ENCODE assay signal across 12 mouse cellular contexts in the genomic region with DNA sequence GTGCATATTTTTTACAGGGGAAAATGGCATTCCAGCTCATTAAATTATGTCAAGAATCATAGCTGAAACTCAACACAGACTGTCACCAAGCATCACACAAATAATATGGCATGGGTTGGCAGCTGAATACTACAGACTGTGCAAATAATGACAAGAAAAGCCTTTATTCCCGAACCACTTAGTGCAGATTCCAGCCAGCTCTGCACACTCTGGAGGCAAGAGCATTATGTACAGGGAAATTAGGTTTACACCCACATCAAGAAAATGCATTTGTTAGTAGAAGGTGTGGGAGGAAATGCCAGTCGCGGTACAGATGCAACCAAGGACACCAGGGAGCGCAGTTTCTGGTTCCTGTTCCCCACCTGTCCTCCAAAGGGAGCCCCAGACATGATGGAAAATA.
DNase-seq lines count a peak whose midpoint lies in the region; ATAC-seq and TF ChIP-seq lines count a peak whose summit lies in the region.
"Had no signal": no experiment of that assay in that cellular context is flagged by ENCODE, and none has a peak within 500 bp of the region (broad histone marks: within the 10 kb centered on the region; RNA-seq: fewer than 3 reads in every experiment).

No protein-coding gene starts in this region.

- WGBS in forebrain, embryonic 12.5 days: 41% methylated on average over 4 of the region's 4 CpGs
- WGBS in midbrain, embryonic 14.5 days: 53% methylated on average over 4 of the region's 4 CpGs

- peak; percentile 85 for ATAC-seq in forebrain, embryonic 12.5 days (ENCODE audit: low FRiP score)
- ATAC-seq in midbrain, embryonic 14.5 days (ENCODE audit: low FRiP score, low TSS enrichment): peak; percentile 86
- ATAC-seq in megakaryocyte-erythroid progenitor cell, adult 5-6 weeks (replicated peaks; ENCODE audit: low FRiP score, low TSS enrichment, poor library complexity, severe bottlenecking): no peak

- intact Hi-C loops in heart, postnatal 14 days (cut with DNase I): no loop called here

- H3K4me2 ChIP-seq in forebrain, embryonic 12.5 days: no peak overlapping the region
- H3K4me2 ChIP-seq in midbrain, embryonic 14.5 days (ENCODE audit: low read length): no peak overlapping the region

- H3K4me3 ChIP-seq in forebrain, embryonic 12.5 days (replicated peaks): no peak overlapping the region
- H3K4me3 ChIP-seq in layer of hippocampus, adult 2 months: no peak overlapping the region
- no peak overlapping the region for H3K4me3 ChIP-seq in midbrain, embryonic 14.5 days (replicated peaks; ENCODE audit: low read depth, low read length)

- H3K9ac ChIP-seq in forebrain, embryonic 12.5 days: no peak overlapping the region
- H3K9ac ChIP-seq in midbrain, embryonic 14.5 days (replicated peaks; ENCODE audit: low read length): no peak overlapping the region

- no peaks in the 10 kb centered on the region for H3K27me3 ChIP-seq in forebrain, embryonic 12.5 days
- H3K27me3 ChIP-seq in midbrain, embryonic 14.5 days (ENCODE audit: control insufficient read depth, insufficient read depth, low read length): no peaks in the 10 kb centered on the region

- no peaks in the 10 kb centered on the region for H3K36me3 ChIP-seq in forebrain, embryonic 12.5 days (replicated peaks)
- H3K36me3 ChIP-seq in midbrain, embryonic 14.5 days (ENCODE audit: control insufficient read depth, insufficient read depth, low read length): no peaks in the 10 kb centered on the region

- TF ChIP-seq CTCF in layer of hippocampus, adult 2 months (conservative IDR thresholded peaks at IDR 0.05): peak; percentile 39

- H3K9me3 ChIP-seq in forebrain, embryonic 12.5 days: no peaks in the 10 kb centered on the region
- no peaks in the 10 kb centered on the region for H3K9me3 ChIP-seq in midbrain, embryonic 14.5 days (ENCODE audit: control insufficient read depth, low read length)

- H3K27ac ChIP-seq in forebrain, embryonic 12.5 days: peak overlapping the region; percentile 54
- peak overlapping the region; percentile 85 for H3K27ac ChIP-seq in layer of hippocampus, adult 2 months
- 0 out of 2 replicates have a peak overlapping the region, but pooled peaks have one; percentile 28 for H3K27ac ChIP-seq in midbrain, embryonic 14.5 days (replicated peaks; ENCODE audit: low read depth, low read length)

- DNase-seq in brain, adult 2 months (ENCODE audit: low read depth, low spot score): peak; percentile 80
- peak; percentile 33 to 54 for DNase-seq in layer of hippocampus, adult 2 months (ENCODE audit: low spot score in 2 of 2)
- DNase-seq in midbrain, embryonic 14.5 days: peak; percentile 42
- no peak for DNase-seq in heart, adult 9 months (ENCODE audit: low spot score in 2 of 2)
- DNase-seq in cerebellum, postnatal 25 days: no peak
- DNase-seq in heart, postnatal 14 days: no peak
- DNase-seq: kidney, adult 9 months; liver; lung, postnatal 14 days; thymus, adult 18-20 months had no signal

- H3K4me1 ChIP-seq in forebrain, embryonic 12.5 days: peaks cover 14% of the 10 kb centered on the region
- H3K4me1 ChIP-seq in midbrain, embryonic 14.5 days (ENCODE audit: control insufficient read depth, insufficient read depth, low read length): no peaks in the 10 kb centered on the region

Comparison
In these comparisons a context has a peak if more than half of its experiments do, and no peak if none do; other contexts are left out.
1. DNase-seq: peak in brain, adult 2 months (single experiment), layer of hippocampus, adult 2 months (2 of 2) and midbrain, embryonic 14.5 days (single experiment); none in heart, adult 9 months (0 of 2), cerebellum, postnatal 25 days (0 of 2) and heart, postnatal 14 days (0 of 2).
2. H3K27ac ChIP-seq: peak in every context shown above with its lines; median percentile 85 in layer of hippocampus, adult 2 months; 54 in forebrain, embryonic 12.5 days; 28 in midbrain, embryonic 14.5 days.